Mouse (Mus musculus) heart, adult 9 months (tissue): ENCODE measurements around the gene Psme3.

Experiments used
- DNase-seq, 2 experiments: peaks; one replicate each; pipeline ENCODE4 v3.0.0; 2022; ENCODE audit warnings: low spot score in 2 of 2

The Psme3 gene

GRCm38 (mm10) chr11:101353436-101353835, 37.4 kb downstream of the Psme3 start:
- no peak for DNase-seq

DNA sequence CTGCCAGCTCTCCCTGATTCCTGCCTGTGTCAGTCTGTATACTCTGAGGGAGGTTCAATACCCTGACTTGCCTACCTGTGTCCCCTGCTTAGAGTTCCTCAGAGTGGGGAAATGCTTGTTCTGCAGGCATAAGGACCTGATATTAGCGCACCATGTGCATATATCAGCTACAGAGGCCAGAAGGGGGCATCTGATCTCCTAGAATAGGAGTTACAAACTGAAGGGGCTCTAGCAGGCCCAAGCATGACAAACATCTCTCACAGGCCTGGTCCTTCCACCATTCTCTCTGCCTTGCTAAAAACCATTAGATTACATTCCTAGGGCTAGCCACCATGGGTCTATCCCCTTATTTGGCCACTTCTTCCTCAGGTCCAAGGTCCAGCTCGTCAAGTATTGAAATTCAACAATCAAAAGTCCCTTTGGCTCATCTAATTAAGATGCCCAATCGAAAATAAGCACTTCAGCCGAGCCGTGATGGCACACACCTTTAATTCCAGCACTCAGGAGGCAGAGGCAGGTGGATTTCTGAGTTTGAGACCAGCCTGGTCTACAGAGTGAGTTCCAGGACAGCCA, 38.5 kb downstream of the Psme3 start:
- no peak for DNase-seq

- DNase-seq, result no peak
These were observed 39.9 kb downstream of the Psme3 start for GRCm38 (mm10) chr11:101355916-101356315.

DNA sequence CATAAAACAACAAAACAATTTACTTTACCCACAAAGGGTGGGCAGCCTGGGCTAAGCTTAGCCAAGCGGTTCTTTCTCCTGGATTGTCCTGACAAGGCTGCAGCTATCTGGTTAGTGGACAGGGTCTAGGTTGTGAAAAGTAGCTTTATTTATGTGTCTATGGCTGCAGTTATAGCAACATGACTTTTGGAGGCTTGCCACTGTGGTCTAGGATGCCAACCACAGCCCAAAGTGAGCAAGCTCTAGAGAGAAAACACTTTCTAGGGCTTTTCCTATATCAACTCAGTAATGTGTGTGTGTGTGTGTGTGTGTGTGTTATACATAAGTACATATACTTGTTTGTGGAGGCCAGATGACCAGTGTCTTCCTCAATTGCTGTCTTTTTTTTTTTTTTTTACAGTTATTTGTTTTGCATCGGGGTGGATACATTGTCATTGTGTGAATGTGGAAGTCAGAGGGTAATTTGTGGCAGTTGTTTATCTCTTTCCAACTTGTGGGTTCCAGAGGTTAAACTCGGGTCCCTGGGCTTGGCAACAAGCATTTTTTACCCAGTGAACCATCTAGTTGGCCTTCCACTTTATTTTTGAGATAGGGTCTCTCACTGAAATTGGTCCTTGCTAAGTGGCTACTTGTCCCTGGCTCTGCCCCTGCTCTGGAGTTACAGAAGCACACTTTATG, 41.6 kb downstream of the Psme3 start:
- no peak for DNase-seq

DNA sequence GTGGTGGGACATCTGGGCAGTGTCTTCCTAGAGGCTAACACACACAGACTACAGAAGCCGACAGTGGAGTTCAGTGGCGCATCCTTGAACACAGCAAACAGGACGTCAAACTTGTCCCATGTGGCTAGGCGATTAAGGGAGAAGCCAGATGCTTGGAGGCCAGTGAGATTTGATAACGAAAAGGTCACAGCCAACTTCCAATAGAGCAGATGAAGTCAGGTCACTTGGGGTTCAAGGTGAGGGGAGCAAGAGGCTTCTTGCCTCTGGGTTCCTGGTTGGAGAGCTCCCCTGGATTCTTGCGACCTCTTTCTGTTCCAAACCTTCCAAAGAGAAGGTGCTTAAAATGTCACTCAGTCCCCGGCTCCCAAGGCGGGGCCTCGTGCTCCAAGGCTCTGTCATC, 43.8 kb downstream of the Psme3 start:
- peak; percentile 12 to 20 for DNase-seq

DNA sequence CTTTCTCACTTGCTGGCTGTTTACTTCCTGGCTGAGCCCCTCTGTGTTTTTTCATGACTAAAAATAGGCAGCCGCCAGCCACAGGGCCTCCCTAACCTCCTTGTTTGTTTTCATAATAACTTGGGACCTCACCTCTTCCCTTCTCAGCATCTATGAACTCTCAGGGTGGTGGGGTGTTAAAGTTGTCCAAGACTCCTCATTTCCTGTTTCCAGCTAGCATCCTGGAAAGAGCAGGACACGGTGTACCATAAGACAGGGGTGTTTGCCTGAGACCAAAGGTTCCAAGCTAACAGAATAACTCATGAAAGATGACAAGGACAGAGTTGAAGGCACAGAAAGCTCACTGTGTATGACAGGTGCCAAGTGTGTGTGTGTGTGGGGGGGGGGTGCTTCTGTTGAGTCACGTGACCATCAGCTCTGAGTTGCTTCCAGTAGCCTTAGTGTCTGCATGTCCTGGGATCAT, 44.7 kb downstream of the Psme3 start:
- peak; percentile 40 to 59 for DNase-seq

GRCm38 (mm10) chr11:101364531-101364931, 48.5 kb downstream of the Psme3 start:
- no peak for DNase-seq

DNA sequence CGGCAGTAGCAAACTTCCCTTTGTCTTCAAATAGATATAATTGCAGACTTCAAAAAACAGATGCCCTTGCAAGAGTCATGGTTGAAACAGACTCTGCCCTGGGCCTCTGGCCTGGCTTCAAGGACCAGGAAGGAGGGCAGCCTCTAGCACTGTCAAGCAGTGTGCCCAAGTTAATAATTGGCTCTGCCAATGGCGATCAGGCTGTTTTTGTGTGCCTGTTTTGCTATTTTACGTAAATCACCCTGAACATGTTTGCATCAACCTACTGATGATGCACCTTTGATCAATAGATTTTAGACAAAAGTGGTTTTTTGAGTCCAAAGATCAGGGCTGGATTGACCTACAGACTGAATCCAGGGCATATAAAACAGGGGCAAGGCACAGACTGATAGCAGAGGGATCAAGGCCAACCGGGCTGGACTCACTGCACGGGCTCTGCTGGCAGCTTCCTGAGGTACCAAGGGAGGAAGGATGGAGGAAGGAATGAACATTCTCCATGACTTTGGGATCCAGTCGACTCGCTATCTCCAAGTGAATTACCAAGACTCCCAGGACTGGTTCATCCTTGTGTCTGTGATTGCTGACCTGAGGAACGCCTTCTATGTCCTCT, 51.4 kb downstream of the Psme3 start, which contains the start of gene G6pc:
G6pc (plus strand) TSS at position 236 of the 610 bp plus-strand sequence.
- DNase-seq, result no peak

DNA sequence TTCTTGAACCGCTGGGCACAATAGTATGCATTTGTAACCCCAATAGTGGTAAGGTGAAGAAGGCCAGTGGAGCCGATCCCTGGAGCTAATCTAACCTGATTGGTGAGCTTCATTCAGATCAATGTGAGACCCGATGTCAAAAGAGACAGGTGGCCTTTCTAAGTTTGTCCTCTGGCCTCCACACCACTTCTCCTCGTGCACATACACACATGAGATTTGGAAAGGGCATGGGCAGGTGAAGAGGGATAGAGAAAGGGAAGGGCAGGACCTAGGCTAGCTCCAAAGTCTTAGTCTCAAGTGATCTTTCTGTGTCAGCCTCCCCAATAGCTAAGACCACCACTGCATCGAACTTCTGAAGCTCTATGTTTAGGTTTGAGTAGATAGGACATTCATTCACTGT, 54.1 kb downstream of the Psme3 start:
- no peak for DNase-seq
